Mouse (Mus musculus): ENCODE measurements around the gene Atp5c1. TPM values are rescaled to one million over a fixed set of nuclear protein-coding genes. Genes with fewer than 3 reads are reported as not detected.
A peak's percentile ranks its signal among the peaks of the same experiment; 100 is the strongest.

Gene Atp5c1
- 334 and 357 TPM in 2 replicates for polyA plus RNA-seq (2012; rRNA removed)

DNA sequence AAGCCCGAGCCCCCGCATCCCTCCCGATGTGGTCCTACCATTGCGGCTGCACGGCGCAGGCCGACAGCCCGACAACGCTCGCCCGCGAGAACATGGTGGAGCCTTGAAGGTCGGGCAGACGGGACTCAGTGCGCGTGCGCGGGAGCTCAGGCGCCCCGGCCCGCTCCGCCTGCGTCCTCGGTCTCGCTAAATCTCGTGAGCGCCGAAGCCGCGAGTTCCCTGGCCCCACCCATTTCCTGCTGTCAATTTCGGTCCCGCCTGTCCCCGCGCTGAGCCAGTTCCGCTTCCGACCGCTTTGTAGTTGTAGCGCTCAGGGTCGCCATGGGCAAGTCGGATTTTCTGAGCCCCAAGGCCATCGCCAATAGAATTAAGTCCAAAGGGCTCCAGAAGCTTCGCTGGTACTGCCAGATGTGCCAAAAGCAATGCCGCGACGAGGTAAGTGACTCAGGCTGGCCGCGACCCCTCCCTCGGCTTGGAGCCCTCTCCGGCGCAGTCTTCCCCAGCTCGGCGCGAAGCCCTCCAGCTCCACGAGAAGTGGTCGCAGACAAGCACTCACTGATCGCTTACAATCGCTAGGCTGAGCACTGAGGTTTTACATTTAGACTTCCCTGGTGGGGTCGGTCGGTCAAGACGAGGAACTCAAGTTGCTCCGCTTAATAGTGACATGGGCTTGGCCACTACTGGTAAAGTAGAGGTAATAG lies at the start of gene Atp5c1, which contains the start of gene Kin:
Gene Atp5c1 (minus strand): TSS at position 201 of the 701 bp plus-strand sequence.
Gene Kin (plus strand): TSS at position 284 of the 701 bp plus-strand sequence.
- peak; percentile 80 for TF ChIP-seq POLR2A (IDR thresholded peaks at IDR 0.05; ENCODE audit: borderline replicate concordance, extremely low read depth, insufficient read depth, insufficient read length, poor library complexity, severe bottlenecking)
- peak; percentile 56; the same call in 1 of the 2 replicates for TF ChIP-seq CTCF (IDR thresholded peaks at IDR 0.05; ENCODE audit: borderline replicate concordance, extremely low read depth, insufficient read depth, insufficient read length)
- peak; percentile 99 for DNase-seq (ENCODE audit: low read depth)

DNA sequence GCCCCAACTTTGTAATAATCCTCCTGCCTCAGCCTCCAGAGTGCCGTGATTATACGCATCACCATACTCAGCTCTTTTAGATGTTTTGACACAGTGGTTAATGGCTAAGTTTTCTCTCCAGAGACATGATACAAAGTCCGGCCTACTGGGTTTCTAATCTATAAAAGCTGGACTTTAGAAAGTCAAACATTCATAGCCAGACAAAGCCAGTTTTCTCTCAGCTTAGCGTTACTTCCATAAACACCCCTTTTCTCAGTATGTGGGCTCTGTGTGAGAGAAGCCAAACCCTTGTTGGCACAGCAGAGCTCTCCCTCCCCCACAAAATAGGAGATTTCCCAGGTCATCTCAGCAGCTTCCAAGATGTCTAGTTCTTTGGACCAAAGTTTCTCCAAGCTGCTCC lies 48.3 kb upstream of the Atp5c1 start:
- no peak for DNase-seq (ENCODE audit: low read depth)
- no peak for TF ChIP-seq CTCF (IDR thresholded peaks at IDR 0.05; ENCODE audit: borderline replicate concordance, extremely low read depth, insufficient read depth, insufficient read length)
- TF ChIP-seq POLR2A (IDR thresholded peaks at IDR 0.05; ENCODE audit: borderline replicate concordance, extremely low read depth, insufficient read depth, insufficient read length, poor library complexity, severe bottlenecking) = no peak

- no peak for DNase-seq (ENCODE audit: low read depth)
- TF ChIP-seq CTCF (IDR thresholded peaks at IDR 0.05; ENCODE audit: borderline replicate concordance, extremely low read depth, insufficient read depth, insufficient read length) (no peak), POLR2A (IDR thresholded peaks at IDR 0.05; ENCODE audit: borderline replicate concordance, extremely low read depth, insufficient read depth, insufficient read length, poor library complexity, severe bottlenecking) (no peak)
These were observed 47.2 kb upstream of the Atp5c1 start for GRCm38 (mm10) chr2:10127471-10127870.

DNA sequence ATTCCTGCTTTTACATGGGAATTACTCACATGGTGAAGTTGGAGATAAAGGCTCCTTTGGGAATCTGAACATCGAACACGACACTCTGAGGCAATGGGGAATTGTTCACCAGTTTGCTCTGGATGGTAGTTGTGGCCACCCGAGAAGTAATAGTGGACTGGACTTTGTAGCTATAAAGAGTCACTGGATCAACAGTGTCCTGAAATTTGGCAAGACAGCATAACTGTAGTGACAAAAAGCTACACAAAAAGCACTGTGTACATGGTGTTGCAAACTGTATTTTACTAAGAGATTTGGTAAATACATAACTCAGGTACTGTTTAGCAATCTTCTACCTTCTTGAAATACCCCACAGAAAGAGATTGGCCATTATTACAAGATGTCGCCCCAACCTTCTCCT lies 45.8 kb upstream of the Atp5c1 start:
- DNase-seq (ENCODE audit: low read depth) = no peak
- TF ChIP-seq CTCF (IDR thresholded peaks at IDR 0.05; ENCODE audit: borderline replicate concordance, extremely low read depth, insufficient read depth, insufficient read length) = no peak
- no peak for TF ChIP-seq POLR2A (IDR thresholded peaks at IDR 0.05; ENCODE audit: borderline replicate concordance, extremely low read depth, insufficient read depth, insufficient read length, poor library complexity, severe bottlenecking)

DNA sequence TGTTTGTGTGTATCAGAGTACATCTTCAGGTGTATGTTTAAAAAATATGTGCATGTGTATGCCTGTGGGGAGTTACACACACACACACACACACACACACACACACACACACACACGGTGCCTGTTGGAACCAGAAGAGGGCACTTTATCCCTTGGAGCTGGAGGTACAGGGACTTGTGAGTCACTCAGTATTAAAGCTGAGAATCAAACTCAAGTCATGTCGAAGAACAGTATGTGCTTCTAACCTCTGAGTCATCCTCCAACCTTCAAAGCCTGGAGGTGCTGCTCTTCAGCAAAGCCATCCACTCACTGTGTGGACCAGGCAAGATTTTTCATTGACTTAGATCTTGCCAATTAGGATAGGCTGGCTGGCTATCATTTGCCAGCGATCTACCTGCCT lies 41.5 kb upstream of the Atp5c1 start:
- TF ChIP-seq CTCF (IDR thresholded peaks at IDR 0.05; ENCODE audit: borderline replicate concordance, extremely low read depth, insufficient read depth, insufficient read length) (no peak), POLR2A (IDR thresholded peaks at IDR 0.05; ENCODE audit: borderline replicate concordance, extremely low read depth, insufficient read depth, insufficient read length, poor library complexity, severe bottlenecking) (no peak)
- no peak for DNase-seq (ENCODE audit: low read depth)

DNA sequence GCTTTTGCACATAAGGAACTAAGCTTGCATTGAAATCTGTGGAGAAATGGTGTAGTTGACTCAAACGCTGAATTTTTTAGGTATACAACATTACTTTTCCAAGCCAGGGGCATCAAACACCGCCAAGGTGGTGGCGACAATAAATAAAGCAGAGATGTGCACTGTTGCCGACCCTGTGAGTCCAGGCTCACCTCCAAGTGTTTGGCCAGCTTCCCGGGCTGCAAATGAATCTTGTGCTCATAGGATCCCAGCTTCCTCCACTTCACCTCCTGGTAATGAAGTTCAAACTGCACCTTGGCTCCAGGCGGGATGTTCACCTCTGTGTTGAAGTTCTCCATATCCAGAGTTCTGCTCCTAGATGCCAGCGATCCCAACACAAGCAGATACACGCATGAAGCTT lies 39.0 kb upstream of the Atp5c1 start:
- no peak for TF ChIP-seq CTCF (IDR thresholded peaks at IDR 0.05; ENCODE audit: borderline replicate concordance, extremely low read depth, insufficient read depth, insufficient read length)
- no peak for TF ChIP-seq POLR2A (IDR thresholded peaks at IDR 0.05; ENCODE audit: borderline replicate concordance, extremely low read depth, insufficient read depth, insufficient read length, poor library complexity, severe bottlenecking)
- no peak for DNase-seq (ENCODE audit: low read depth)

DNA sequence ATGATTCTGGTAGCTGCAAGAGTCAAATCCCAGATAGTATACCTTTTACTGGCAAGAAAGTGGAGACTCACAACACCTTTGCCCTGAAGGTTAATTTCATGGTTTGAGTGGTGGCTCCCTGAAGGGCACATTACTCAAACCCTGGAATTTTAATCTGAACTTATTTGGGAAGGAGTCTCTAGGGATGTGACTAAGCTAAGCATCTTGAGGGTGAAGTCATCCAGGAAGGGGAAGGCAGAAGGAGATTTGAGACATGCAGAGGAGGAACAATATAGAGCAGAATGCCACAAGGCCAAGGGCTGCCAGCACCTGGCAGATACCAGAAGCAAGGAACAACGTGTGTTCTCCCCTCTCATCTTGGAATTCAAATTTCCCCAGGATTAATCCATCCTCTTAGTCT lies 38.4 kb upstream of the Atp5c1 start:
- no peak for DNase-seq (ENCODE audit: low read depth)
- TF ChIP-seq POLR2A (IDR thresholded peaks at IDR 0.05; ENCODE audit: borderline replicate concordance, extremely low read depth, insufficient read depth, insufficient read length, poor library complexity, severe bottlenecking) (no peak), CTCF (IDR thresholded peaks at IDR 0.05; ENCODE audit: borderline replicate concordance, extremely low read depth, insufficient read depth, insufficient read length) (no peak)

GRCm38 (mm10) chr2:10108535-10109189 lies 28.4 kb upstream of the Atp5c1 start:
- TF ChIP-seq CTCF (IDR thresholded peaks at IDR 0.05; ENCODE audit: borderline replicate concordance, extremely low read depth, insufficient read depth, insufficient read length) (no peak), POLR2A (IDR thresholded peaks at IDR 0.05; ENCODE audit: borderline replicate concordance, extremely low read depth, insufficient read depth, insufficient read length, poor library complexity, severe bottlenecking) (no peak)
- DNase-seq (ENCODE audit: low read depth) = peak; percentile 16

DNA sequence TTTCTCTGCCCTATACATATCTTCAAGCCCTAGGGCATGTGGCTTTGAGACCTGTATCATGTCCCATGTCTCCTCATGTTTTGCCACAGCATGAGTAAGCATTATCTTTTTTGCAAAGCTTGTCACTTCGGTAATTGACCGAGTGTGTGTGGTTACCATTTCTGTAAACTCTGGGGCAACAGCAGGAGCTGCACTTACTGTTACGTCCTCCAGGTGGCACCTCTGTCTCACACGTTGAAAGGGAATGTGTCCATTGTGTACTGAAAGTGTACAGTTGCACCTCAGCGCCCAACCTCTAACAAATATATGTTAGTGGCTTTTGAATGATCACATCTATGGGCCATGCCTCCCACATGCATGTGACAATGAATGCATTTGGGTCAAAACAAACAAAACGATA lies 20.9 kb upstream of the Atp5c1 start:
- TF ChIP-seq CTCF (IDR thresholded peaks at IDR 0.05; ENCODE audit: borderline replicate concordance, extremely low read depth, insufficient read depth, insufficient read length) (peak; percentile 74; the same call in 1 of the 2 replicates), POLR2A (IDR thresholded peaks at IDR 0.05; ENCODE audit: borderline replicate concordance, extremely low read depth, insufficient read depth, insufficient read length, poor library complexity, severe bottlenecking) (no peak)
- peak; percentile 63 for DNase-seq (ENCODE audit: low read depth)

DNA sequence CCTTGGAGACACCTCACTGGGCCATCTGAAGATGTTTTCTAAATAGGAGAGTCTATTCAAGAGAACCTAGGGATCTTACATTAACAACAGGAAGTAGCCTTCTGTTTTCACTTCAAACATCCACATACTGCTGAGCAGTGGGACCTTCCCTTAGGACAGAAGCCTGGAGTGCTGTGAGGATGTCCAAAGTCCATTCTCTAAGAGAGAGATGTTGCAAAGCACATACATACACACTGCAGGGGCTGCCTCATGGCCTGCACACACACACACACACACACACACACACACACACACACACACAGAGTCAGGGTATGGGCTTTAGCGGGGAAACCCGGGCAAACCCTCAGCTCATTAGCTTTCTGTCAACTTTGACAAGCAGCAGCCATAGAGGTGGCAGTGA lies 20.2 kb upstream of the Atp5c1 start:
- no peak for DNase-seq (ENCODE audit: low read depth)
- TF ChIP-seq POLR2A (IDR thresholded peaks at IDR 0.05; ENCODE audit: borderline replicate concordance, extremely low read depth, insufficient read depth, insufficient read length, poor library complexity, severe bottlenecking) (no peak), CTCF (IDR thresholded peaks at IDR 0.05; ENCODE audit: borderline replicate concordance, extremely low read depth, insufficient read depth, insufficient read length) (no peak)

GRCm38 (mm10) chr2:10098598-10099215 lies 18.4 kb upstream of the Atp5c1 start:
- no peak for TF ChIP-seq POLR2A (IDR thresholded peaks at IDR 0.05; ENCODE audit: borderline replicate concordance, extremely low read depth, insufficient read depth, insufficient read length, poor library complexity, severe bottlenecking)
- peak; percentile 72; the same call in 1 of the 2 replicates for TF ChIP-seq CTCF (IDR thresholded peaks at IDR 0.05; ENCODE audit: borderline replicate concordance, extremely low read depth, insufficient read depth, insufficient read length)
- DNase-seq (ENCODE audit: low read depth) = peak; percentile 75
